Mouse (Mus musculus) lung, adult 2 months (tissue): Measurements from ENCODE around the gene Fam229a.

Experiments
- CTCF ChIP-seq: fragments of 200-500 bp; IDR thresholded peaks from 2 replicates; pipeline ENCODE4 v1.5.1; 2011; ENCODE audit warnings: mild to moderate bottlenecking, low read length, control low read depth; ENCODE audit not compliant: insufficient read depth
- POLR2A ChIP-seq: fragments of 200-500 bp; IDR thresholded peaks from 2 replicates; pipeline ENCODE4 v1.6.1; 2011; ENCODE audit warnings: low read depth, mild to moderate bottlenecking, control low read depth, low read length, borderline replicate concordance; ENCODE audit errors: extremely low read depth

GRCm38 (mm10) chr4:129525889-129526288 lies 34.9 kb downstream of the Fam229a start:
- no peak for TF ChIP-seq CTCF
- TF ChIP-seq POLR2A: no peak
